Mouse (Mus musculus): ENCODE data around the gene Zdhhc18.

The Zdhhc18 gene

GRCm38 (mm10) chr4:133557041-133557717, 92.8 kb downstream of the Zdhhc18 start:
- no peak for DNase-seq (ENCODE audit: extremely low read depth, low read depth)

Measured in MEL-GATA-1-ER (cell line).